Mouse (Mus musculus) ES-CJ7 (cell line): Measurements from ENCODE around the gene Ehhadh.
A peak's percentile ranks its signal among the peaks of the same experiment; 100 is the strongest.

Source experiments
- DNase-seq: peaks from one replicate; pipeline ENCODE4 v3.0.0; 2011; ENCODE audit warnings: low read depth, low spot score

Gene Ehhadh

GRCm38 (mm10) chr16:21735638-21736037, 52.0 kb downstream of the Ehhadh start:
- no peak for DNase-seq

DNA sequence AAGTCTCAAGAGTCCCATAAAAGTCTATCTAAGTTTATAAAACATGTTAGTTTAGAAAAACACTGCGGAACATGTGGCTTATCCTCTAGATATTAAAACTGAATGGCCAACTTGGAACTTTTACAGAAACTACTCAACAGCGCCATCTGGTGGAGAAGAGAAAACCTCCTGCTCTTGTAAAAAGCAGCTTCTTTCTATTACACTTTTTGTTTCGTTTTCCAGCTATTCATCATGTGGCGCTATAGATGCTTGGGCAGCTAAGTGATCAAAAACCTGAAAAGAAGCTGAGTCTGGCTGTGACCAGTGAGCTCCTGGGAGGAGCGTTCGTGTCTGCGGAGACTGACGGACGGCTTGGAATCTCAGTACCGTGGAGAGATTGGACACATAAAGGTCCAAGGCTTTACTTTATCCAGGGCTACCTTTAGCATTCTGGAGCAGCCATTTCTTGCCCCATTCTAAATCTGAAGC, 59.7 kb downstream of the Ehhadh start:
- peak; percentile 58 for DNase-seq

- no peak for DNase-seq
Measured at GRCm38 (mm10) chr16:21727421-21727820, 60.2 kb downstream of the Ehhadh start.

DNA sequence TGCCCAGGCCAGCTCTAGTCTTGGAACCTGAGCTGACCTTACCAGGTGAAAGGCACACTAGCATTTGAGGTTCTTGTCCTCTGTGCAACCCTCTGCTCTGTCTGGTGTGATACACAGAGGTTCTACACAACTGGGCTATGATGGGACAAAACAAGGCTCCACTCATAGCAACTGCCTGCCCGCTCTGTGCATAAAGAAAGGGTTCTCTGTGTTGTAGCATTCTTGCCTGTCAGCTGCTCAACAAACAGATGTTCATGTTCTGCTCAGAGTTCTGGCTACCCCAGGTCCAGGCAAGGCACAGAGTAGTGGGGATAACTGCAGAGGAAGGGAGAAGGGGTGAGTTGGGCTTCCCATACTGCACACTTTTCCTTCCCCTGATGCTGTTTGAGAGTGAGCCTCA, 63.3 kb downstream of the Ehhadh start:
- no peak for DNase-seq

- DNase-seq: no peak
Measured at GRCm38 (mm10) chr16:21719770-21720169, 67.8 kb downstream of the Ehhadh start.

GRCm38 (mm10) chr16:21714516-21714915, 73.1 kb downstream of the Ehhadh start:
- DNase-seq: no peak
